Mouse (Mus musculus): ENCODE measurements around the gene Katnal1. TPM values are rescaled to one million over a fixed set of nuclear protein-coding genes. Genes with fewer than 3 reads are reported as not detected.

Gene Katnal1
- total and polyA plus RNA-seq, 3 experiments: 12.8 to 14.8 TPM; not detected in 1

- no peak for TF ChIP-seq GATA1 (IDR thresholded peaks at IDR 0.05; ENCODE audit: low read depth, low read length)
- no peak for TF ChIP-seq CHD2 (IDR thresholded peaks at IDR 0.05; ENCODE audit: low read length)
- no peak for TF ChIP-seq TBP (IDR thresholded peaks at IDR 0.05; ENCODE audit: low read depth, low read length)
- no peak for TF ChIP-seq NRF1 (IDR thresholded peaks at IDR 0.05; ENCODE audit: insufficient read depth, low read depth, low read length, poor library complexity, severe bottlenecking)
- no peak for TF ChIP-seq BHLHE40 (IDR thresholded peaks at IDR 0.05; ENCODE audit: borderline replicate concordance, low read depth, low read length)
- TF ChIP-seq CHD1 (IDR thresholded peaks at IDR 0.05; ENCODE audit: low read depth, low read length): no peak
- no peak for TF ChIP-seq ETS1 (IDR thresholded peaks at IDR 0.05; ENCODE audit: low read depth, low read length)
- no peak for TF ChIP-seq HCFC1 (IDR thresholded peaks at IDR 0.05; ENCODE audit: low read depth, low read length)
- no peak for TF ChIP-seq MAFK (IDR thresholded peaks at IDR 0.05; ENCODE audit: borderline replicate concordance, low read depth, low read length)
- TF ChIP-seq ZKSCAN1 (IDR thresholded peaks at IDR 0.05; ENCODE audit: low read depth, low read length): no peak
- no peak for TF ChIP-seq MAX (IDR thresholded peaks at IDR 0.05; ENCODE audit: low read length)
- TF ChIP-seq SIN3A (IDR thresholded peaks at IDR 0.05; ENCODE audit: low read length): no peak
- no peak overlapping the region for H3K27ac ChIP-seq (ENCODE audit: control insufficient read depth, low read depth, low read length)
Measured at GRCm38 (mm10) chr5:148964251-148964650, 35.1 kb upstream of the Katnal1 start.

GRCm38 (mm10) chr5:148960211-148960610, 31.1 kb upstream of the Katnal1 start:
- DNase-seq (ENCODE audit: low read depth, low spot score): no peak
- Histone ChIP-seq H3K27ac (ENCODE audit: control insufficient read depth, low read depth, low read length) (no peak overlapping the region), H3K27me3 (ENCODE audit: control insufficient read depth in 1 of 2, insufficient read depth in 2 of 2, low read length in 2 of 2) (no peaks in the 10 kb centered on the region), H3K9me3 (replicated peaks; ENCODE audit: insufficient read depth, low read length) (no peaks in the 10 kb centered on the region), H3K4me1 (ENCODE audit: control insufficient read depth in 1 of 2, insufficient read depth in 2 of 2, low read length in 2 of 2) (peaks cover 5 to 12% of the 10 kb centered on the region in 2 experiments), H3K9ac (ENCODE audit: control insufficient read depth, low read depth, low read length, poor library complexity, severe bottlenecking) (no peak overlapping the region), H3K79me2 (ENCODE audit: control insufficient read depth, insufficient read depth, low read length, poor library complexity) (no peaks in the 10 kb centered on the region), H3K36me3 (ENCODE audit: control insufficient read depth in 1 of 2, insufficient read depth in 2 of 2, low read length in 2 of 2) (peaks cover 0 to 7% of the 10 kb centered on the region in 2 experiments; a peak in 2 of 4 replicates), H3K4me3 (ENCODE audit: control insufficient read depth in 1 of 2, insufficient read depth in 1 of 2, low read depth in 2 of 2, low read length in 2 of 2) (no peak overlapping the region)
- no peak for TF ChIP-seq TBP (IDR thresholded peaks at IDR 0.05; ENCODE audit: low read depth, low read length)
- no peak for TF ChIP-seq RAD21 (IDR thresholded peaks at IDR 0.05; ENCODE audit: low read depth, low read length)
- TF ChIP-seq KAT2A (conservative IDR thresholded peaks at IDR 0.05; ENCODE audit: low read depth, low read length): no peak
- TF ChIP-seq SIN3A (IDR thresholded peaks at IDR 0.05; ENCODE audit: low read length): no peak
- no peak for TF ChIP-seq POLR2AphosphoS2 (IDR thresholded peaks at IDR 0.05; ENCODE audit: low read length)

More at GRCm38 (mm10) chr5:148964251-148964650, 35.1 kb upstream of the Katnal1 start:
- no peaks in the 10 kb centered on the region for H3K79me2 ChIP-seq (ENCODE audit: control insufficient read depth, insufficient read depth, low read length, poor library complexity)
- H3K4me1 ChIP-seq (ENCODE audit: control insufficient read depth in 1 of 2, insufficient read depth in 2 of 2, low read length in 2 of 2): peaks cover 15 to 32% of the 10 kb centered on the region in 2 experiments
- no peak for DNase-seq (ENCODE audit: low read depth, low spot score)
- no peak overlapping the region for H3K4me3 ChIP-seq (ENCODE audit: control insufficient read depth in 1 of 2, insufficient read depth in 1 of 2, low read depth in 2 of 2, low read length in 2 of 2)
- H3K27me3 ChIP-seq (ENCODE audit: control insufficient read depth in 1 of 2, insufficient read depth in 2 of 2, low read length in 2 of 2): no peaks in the 10 kb centered on the region
- H3K9ac ChIP-seq (ENCODE audit: control insufficient read depth, low read depth, low read length, poor library complexity, severe bottlenecking): no peak overlapping the region
- H3K36me3 ChIP-seq (ENCODE audit: control insufficient read depth in 1 of 2, insufficient read depth in 2 of 2, low read length in 2 of 2): peaks cover 0 to 26% of the 10 kb centered on the region in 2 experiments; a peak in 2 of 4 replicates
- H3K9me3 ChIP-seq (replicated peaks; ENCODE audit: insufficient read depth, low read length): no peaks in the 10 kb centered on the region
